Mouse (Mus musculus) adrenal gland, postnatal 25 days (tissue): Measurements from ENCODE around the gene Doc2a. TPM values are rescaled to one million over a fixed set of nuclear protein-coding genes. Genes with fewer than 3 reads are reported as not detected.

Experiments
- DNase-seq: peaks from one replicate; pipeline ENCODE4 v3.0.0; 2021; ENCODE audit warnings: mixed read lengths
- total RNA-seq: library from RNA; stranded (reverse); gene quantifications from 2 replicates; pipeline ENCODE4 v1.2.3, GENCODE M21; 2021

Gene Doc2a
- total RNA-seq, 1 experiment from 2014 or later, result 1.9 TPM

DNA sequence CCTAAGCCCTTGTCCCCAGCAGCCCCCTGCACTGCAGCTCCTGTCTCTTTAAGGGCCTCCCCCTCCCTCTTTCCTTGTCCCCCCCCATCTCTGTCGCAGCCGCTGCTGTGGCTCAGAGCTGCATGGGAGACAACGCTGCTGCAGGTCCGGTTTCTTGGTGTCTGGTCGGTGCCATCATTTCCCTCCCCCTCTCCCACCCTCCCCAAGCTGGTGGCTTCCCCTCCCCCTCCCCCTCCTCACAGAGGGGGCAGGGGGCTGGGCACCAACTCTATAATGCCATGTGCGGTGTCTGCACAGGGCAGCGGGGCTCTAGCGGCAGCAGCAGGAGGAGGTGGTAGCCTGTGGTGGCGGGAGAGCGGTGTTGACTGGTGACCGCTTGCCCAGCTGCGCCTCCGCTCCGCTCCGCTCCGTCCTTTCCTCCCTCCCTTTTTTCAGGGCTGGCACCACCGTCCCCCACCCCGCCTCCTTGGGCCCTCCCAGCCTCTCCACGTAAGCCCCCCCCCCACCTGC lies 24.0 kb upstream of the Doc2a start:
- no peak for DNase-seq

- no peak for DNase-seq
These were observed 23.3 kb upstream of the Doc2a start for GRCm38 (mm10) chr7:126823940-126824339.

- peak; percentile 37 for DNase-seq
These were observed 21.8 kb upstream of the Doc2a start for GRCm38 (mm10) chr7:126825403-126825802.

- no peak for DNase-seq
These were observed 21.3 kb upstream of the Doc2a start for GRCm38 (mm10) chr7:126825952-126826351.

DNA sequence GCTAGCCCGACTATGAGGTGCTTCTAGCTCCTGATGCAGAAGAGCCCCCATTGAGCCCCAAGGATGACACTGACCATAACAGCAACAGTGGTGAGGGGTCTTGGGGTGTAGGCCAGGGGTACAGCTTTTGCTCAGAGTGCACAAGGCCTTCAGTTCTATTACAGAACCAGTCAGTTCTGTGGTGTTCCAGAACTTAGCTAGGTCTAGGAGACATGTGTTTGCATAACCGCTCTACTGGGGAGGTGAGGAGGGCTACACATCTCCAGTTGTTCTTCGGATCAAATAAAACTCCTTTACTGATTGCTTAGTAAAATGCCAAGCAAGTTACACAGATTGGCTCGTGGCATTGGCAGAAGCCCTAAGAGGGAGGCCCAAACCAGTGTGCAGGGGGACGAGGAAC lies 15.7 kb upstream of the Doc2a start, which contains the start of gene 4930451I11Rik:
TSS of gene 4930451I11Rik (minus strand) at position 101 of the 400 bp plus-strand sequence.
- no peak for DNase-seq

DNA sequence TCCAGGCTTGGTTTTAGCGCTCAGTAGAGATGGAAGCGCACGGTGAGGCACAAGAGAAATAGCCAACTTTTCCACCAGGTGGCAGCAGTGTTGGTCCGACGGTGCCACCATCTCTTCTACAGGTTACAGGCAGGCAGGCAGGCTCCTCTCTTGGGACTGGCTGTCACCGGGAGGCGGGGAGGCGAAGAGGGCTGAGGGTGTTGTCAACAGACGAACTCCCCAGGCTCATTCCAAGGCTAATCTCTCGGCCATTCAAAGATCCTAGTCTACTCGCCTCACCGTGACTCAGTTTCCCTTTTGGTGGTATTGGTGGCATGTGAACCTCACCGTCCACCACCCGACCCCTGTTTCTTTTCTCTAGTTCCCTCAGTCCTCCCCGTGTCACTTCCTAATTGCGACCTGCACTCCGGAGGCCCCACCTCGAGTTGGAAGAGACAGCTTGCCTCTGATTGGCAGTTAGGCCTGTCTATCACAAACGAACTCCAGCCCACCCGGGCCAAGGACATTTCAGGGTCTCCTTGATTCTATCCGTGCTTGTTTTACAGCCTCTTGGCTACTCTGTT lies 15.1 kb upstream of the Doc2a start:
- DNase-seq, result peak; percentile 78

GRCm38 (mm10) chr7:126833294-126833693 lies 13.9 kb upstream of the Doc2a start:
- no peak for DNase-seq

- DNase-seq, result no peak
These were observed 3.9 kb upstream of the Doc2a start for GRCm38 (mm10) chr7:126843276-126843675.

- no peak for DNase-seq
These were observed 1.7 kb upstream of the Doc2a start for GRCm38 (mm10) chr7:126845516-126845915.

DNA sequence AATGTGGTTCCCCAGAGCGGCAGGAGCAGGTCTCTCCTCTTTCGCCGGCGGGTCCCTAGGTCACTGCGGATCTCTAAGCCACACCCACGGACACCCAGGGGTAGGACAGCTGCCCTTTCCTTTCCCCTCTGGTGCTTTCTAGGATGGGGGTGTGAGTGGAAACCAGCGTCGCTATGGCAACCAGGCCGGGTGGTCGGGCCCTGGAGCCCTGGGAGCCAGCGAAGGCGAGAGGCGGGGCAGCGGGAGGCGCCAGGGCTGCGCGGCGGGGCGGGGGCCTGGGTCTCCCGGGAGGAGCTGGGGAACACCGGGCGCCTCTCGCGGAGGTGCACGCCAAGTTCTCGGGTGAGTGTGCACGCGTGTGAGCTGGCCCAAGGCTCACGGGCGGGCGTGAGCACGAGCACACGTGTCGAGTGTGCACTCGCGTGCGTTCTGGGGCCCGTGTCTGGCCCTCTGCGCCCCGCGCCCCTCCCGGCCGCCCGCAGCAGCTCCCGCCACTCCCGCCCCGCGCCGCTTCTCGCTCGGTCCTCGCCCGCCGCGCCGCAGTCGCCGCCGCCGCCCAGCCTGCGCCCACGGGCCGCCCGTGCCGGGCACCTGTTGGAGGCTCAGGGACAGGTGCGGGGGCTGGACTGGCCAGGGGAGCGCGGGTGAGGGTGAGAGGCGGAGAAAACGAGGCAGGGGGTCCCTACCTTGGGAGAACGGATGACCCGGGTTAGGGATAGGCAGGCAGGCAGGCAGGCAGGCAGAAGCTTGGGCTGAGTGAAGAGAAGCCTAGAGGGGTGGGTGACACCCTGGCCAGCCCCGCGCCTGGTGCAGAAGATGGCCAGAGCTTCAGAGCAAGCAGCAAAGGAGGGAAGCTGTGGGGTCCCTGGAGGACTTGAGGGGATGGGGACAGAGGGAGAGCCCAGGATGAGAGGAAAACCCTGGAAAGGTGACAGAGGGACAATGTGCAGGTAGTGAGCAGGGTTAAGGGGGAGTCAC lies 494 bp downstream of the Doc2a start:
- peak; percentile 34 for DNase-seq

- DNase-seq, result no peak
These were observed 1.6 kb downstream of the Doc2a start for GRCm38 (mm10) chr7:126848794-126849193.

GRCm38 (mm10) chr7:126850161-126850560 lies 2.9 kb downstream of the Doc2a start:
- no peak for DNase-seq

DNA sequence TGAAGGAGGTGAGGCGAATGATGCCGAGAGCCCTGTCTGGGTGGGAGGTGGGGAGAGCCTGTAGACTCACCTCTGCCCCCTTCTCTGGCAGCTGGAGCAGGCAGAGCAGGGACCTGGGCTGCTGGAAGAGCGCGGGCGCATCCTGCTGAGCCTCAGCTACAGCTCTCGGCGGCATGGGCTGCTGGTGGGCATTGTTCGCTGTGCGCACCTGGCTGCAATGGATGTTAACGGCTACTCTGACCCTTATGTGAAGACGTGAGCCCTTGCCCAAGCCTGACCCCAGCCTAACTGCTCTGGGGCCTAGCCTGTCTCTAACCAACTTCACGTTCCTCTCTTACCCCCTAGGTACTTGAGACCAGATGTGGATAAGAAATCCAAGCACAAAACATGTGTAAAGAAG lies 4.0 kb downstream of the Doc2a start:
- no peak for DNase-seq

DNA sequence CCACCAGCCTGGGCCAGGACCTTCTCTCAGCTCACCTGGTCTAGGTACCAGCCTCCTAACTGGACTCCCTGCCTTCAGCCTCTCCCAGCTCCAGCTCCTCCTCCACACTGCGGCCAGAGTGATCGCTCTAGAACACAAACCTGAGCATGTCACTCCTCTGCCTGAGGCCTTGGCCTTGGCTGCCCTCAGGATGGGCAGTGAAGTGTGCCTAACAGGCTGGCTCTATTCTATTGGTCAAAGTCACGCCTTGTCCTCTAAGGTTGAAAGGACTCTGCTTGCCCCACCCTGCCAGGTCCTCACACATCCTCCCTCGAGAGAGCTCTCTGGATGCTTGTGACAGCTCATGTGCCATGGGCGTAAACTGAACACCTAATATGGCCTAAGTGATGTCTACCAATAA lies 6.2 kb downstream of the Doc2a start:
- no peak for DNase-seq

- no peak for DNase-seq
These were observed 8.4 kb downstream of the Doc2a start for GRCm38 (mm10) chr7:126855641-126856040.

- no peak for DNase-seq
These were observed 9.7 kb downstream of the Doc2a start for GRCm38 (mm10) chr7:126856741-126857420.

DNA sequence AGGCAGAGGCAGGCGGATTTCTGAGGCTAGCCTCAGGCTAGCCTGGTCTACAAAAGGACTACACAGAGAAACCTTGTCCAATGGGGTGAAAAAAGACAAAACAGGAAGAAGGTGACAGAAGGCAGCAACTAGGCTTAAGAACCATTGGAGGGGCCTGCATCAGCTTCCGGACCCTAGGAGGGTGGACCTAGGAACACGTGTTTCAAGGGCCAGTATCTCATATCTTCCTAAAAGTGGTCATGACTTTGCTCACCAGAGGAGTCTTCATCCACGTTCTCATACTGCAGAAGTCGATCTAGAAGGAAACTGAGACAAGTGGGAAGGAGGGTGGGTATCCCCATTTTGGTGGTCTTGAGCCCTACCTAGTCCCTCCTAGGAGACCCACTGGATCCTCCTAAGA lies 13.8 kb downstream of the Doc2a start:
- DNase-seq, result no peak

GRCm38 (mm10) chr7:126861429-126862130 lies 14.4 kb downstream of the Doc2a start, which contains the start of gene Hirip3:
TSS of gene Hirip3 (plus strand) at chr7:126861972.
- peak; percentile 94 for DNase-seq

- DNase-seq, result peak; percentile 94
These were observed 15.1 kb downstream of the Doc2a start, which contains the start of gene Ino80e for GRCm38 (mm10) chr7:126862147-126862784. TSS of gene Ino80e (minus strand) at chr7:126862377.

DNA sequence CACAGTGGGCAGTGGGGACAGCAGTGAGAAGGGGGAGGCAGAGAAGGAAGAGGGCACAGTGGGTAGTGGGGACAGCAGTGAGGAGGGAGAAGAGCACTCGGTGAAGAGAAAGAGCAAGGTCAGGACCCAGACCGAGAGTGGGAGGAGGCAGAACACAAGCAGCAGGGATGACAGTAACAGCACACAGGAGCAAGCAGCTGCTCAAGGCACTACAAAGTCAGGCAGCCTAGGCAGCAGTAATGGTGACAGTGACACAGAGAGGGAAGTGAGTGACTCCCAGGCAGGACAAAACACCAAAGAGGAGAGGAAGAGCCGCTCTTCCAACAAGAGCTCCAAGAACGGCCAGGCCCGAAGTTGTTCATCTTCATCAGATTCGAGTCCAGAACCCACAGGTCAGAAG lies 16.6 kb downstream of the Doc2a start:
- no peak for DNase-seq

DNA sequence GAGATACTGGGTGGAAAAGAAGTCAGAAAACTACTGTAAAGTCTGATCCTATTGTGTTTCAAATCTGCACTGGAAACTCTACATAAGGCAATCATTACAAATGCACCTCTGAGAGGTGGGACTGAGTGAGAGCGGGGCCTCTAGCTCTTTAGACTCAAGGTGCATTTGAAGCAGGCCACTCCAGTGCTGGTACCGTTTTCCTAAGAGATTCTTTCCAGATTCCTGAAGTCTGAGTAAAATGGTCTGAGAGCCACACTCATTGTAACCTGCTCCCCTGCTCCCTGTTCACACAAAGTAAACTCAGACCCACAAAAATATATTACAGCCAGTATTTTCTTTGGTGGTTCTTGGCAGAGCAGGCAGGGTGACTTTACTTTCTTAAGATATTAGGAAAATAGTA lies 20.3 kb downstream of the Doc2a start:
- DNase-seq, result no peak
